Mouse (Mus musculus): ENCODE measurements around the gene Gpatch4.

- TF ChIP-seq TCF12 (IDR thresholded peaks at IDR 0.05; ENCODE audit: low read depth, low read length) (no peak), CTCF (conservative IDR thresholded peaks at IDR 0.05 in 1 of 2, IDR thresholded peaks at IDR 0.05 in 1 of 2; ENCODE audit: low read depth in 2 of 2, low read length in 2 of 2) (no peak), MAX (IDR thresholded peaks at IDR 0.05; ENCODE audit: low read length) (no peak), EP300 (IDR thresholded peaks at IDR 0.05; ENCODE audit: low read length) (no peak), POLR2A (IDR thresholded peaks at IDR 0.05; ENCODE audit: low read depth, low read length) (no peak), USF1 (IDR thresholded peaks at IDR 0.05; ENCODE audit: low read depth, low read length) (no peak), HCFC1 (IDR thresholded peaks at IDR 0.05; ENCODE audit: low read depth, low read length) (no peak), USF2 (conservative IDR thresholded peaks at IDR 0.05; ENCODE audit: low read depth, low read length) (no peak), KAT2A (IDR thresholded peaks at IDR 0.05; ENCODE audit: insufficient replicate concordance, low read length) (no peak), SMC3 (IDR thresholded peaks at IDR 0.05; ENCODE audit: low read depth, low read length) (no peak), GABPA (IDR thresholded peaks at IDR 0.05; ENCODE audit: insufficient replicate concordance, low read depth, low read length) (no peak), TBP (conservative IDR thresholded peaks at IDR 0.05; ENCODE audit: low read depth, low read length) (no peak), POLR2AphosphoS2 (IDR thresholded peaks at IDR 0.05; ENCODE audit: low read depth, low read length) (no peak), ZKSCAN1 (IDR thresholded peaks at IDR 0.05; ENCODE audit: borderline replicate concordance, low read depth, low read length) (no peak)
These were observed 43.5 kb upstream of the Gpatch4 start for GRCm38 (mm10) chr3:87999243-87999895.
